Mouse (Mus musculus): Measurements from ENCODE around the gene Kmt2c. TPM values are rescaled to one million over a fixed set of nuclear protein-coding genes. Genes with fewer than 3 reads are reported as not detected.

The Kmt2c gene
- 13.6 and 19.0 TPM in 2 replicates for polyA plus RNA-seq (2012; rRNA removed)

- WGBS = 3% methylated on average over 53 of the region's 54 CpGs
- peaks cover 4% of the 10 kb centered on the region for H3K4me1 ChIP-seq (ENCODE audit: control insufficient read depth, insufficient read depth, low read length)
- peak within 1 kb of the TSS; percentile 98 for H3K4me3 ChIP-seq (replicated peaks; ENCODE audit: extremely low read depth, low read depth, low read length)
- TF ChIP-seq POLR2A (IDR thresholded peaks at IDR 0.05; ENCODE audit: borderline replicate concordance, extremely low read depth, low read depth, low read length) (peak; percentile 72; the same call in 1 of the 2 replicates), CTCF (IDR thresholded peaks at IDR 0.05; ENCODE audit: insufficient read depth, low read length) (no peak)
- DNase-seq = peak; percentile 76
Measured at GRCm38 (mm10) chr5:25498346-25498820, at the start of gene Kmt2c. Kmt2c (minus strand) TSS chr5:25498783.

GRCm38 (mm10) chr5:25546912-25547311 lies 48.3 kb upstream of the Kmt2c start:
- H3K4me1 ChIP-seq (ENCODE audit: control insufficient read depth, insufficient read depth, low read length) = no peaks in the 10 kb centered on the region
- H3K4me3 ChIP-seq (replicated peaks; ENCODE audit: extremely low read depth, low read depth, low read length) = no peak overlapping the region
- TF ChIP-seq CTCF (IDR thresholded peaks at IDR 0.05; ENCODE audit: insufficient read depth, low read length) = no peak
- TF ChIP-seq POLR2A (IDR thresholded peaks at IDR 0.05; ENCODE audit: borderline replicate concordance, extremely low read depth, low read depth, low read length) = no peak
- DNase-seq = no peak
- WGBS = 100% methylated on average over 2 of the region's 2 CpGs

DNA sequence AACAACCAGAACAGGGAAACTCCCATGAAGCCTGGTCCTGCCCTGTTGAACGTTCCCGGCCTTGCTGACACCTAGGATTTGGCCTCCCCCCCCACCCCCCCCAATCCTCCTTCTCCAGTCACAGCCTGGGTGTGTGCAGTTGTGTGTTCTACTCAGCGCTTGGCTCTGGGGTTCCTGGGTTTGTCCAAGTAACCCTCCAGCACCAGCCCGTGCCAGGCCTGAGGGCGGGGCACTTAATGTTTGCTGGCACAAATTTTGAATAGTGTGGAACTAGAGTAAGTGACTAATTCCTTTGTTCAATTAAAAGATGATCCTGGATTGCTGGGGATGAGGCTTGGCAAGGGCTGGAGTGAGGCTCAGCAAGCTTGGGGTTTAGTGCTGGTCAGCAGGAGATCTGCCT lies 46.0 kb upstream of the Kmt2c start:
- Histone ChIP-seq H3K4me3 (replicated peaks; ENCODE audit: extremely low read depth, low read depth, low read length) (no peak overlapping the region), H3K4me1 (ENCODE audit: control insufficient read depth, insufficient read depth, low read length) (no peaks in the 10 kb centered on the region)
- TF ChIP-seq POLR2A (IDR thresholded peaks at IDR 0.05; ENCODE audit: borderline replicate concordance, extremely low read depth, low read depth, low read length) = no peak
- TF ChIP-seq CTCF (IDR thresholded peaks at IDR 0.05; ENCODE audit: insufficient read depth, low read length) = no peak
- no peak for DNase-seq
- 47% methylated on average over 5 of the region's 5 CpGs for WGBS

GRCm38 (mm10) chr5:25544061-25544460 lies 45.5 kb upstream of the Kmt2c start:
- Histone ChIP-seq H3K4me1 (ENCODE audit: control insufficient read depth, insufficient read depth, low read length) (no peaks in the 10 kb centered on the region), H3K4me3 (replicated peaks; ENCODE audit: extremely low read depth, low read depth, low read length) (no peak overlapping the region)
- WGBS = 84% methylated on average over 3 of the region's 3 CpGs
- no peak for DNase-seq
- TF ChIP-seq CTCF (IDR thresholded peaks at IDR 0.05; ENCODE audit: insufficient read depth, low read length) (no peak), POLR2A (IDR thresholded peaks at IDR 0.05; ENCODE audit: borderline replicate concordance, extremely low read depth, low read depth, low read length) (no peak)

GRCm38 (mm10) chr5:25541661-25542060 lies 43.1 kb upstream of the Kmt2c start:
- Histone ChIP-seq H3K4me3 (replicated peaks; ENCODE audit: extremely low read depth, low read depth, low read length) (no peak overlapping the region), H3K4me1 (ENCODE audit: control insufficient read depth, insufficient read depth, low read length) (no peaks in the 10 kb centered on the region)
- no peak for DNase-seq
- TF ChIP-seq POLR2A (IDR thresholded peaks at IDR 0.05; ENCODE audit: borderline replicate concordance, extremely low read depth, low read depth, low read length) = no peak
- no peak for TF ChIP-seq CTCF (IDR thresholded peaks at IDR 0.05; ENCODE audit: insufficient read depth, low read length)
- 83% methylated on average over 2 of the region's 2 CpGs for WGBS

DNA sequence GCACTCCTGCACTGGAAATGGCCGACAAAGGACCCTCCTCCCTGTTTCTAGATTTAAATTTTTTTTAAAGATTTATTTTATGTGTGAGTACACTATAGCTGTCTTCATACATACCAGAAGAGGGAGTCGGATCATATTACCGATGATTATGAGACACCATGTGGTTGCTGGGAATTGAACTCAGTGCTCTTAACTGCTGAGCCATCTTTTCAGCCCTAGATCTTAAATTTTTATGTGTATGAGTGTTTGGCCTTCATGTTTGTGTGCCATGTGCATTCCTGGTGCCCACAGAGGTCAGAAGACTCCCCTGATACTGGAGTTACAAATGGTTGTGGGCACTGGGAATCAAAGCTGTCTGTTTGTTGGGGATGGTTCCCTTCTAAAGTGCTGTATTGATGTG lies 42.3 kb upstream of the Kmt2c start:
- H3K4me3 ChIP-seq (replicated peaks; ENCODE audit: extremely low read depth, low read depth, low read length) = no peak overlapping the region
- TF ChIP-seq POLR2A (IDR thresholded peaks at IDR 0.05; ENCODE audit: borderline replicate concordance, extremely low read depth, low read depth, low read length) = no peak
- TF ChIP-seq CTCF (IDR thresholded peaks at IDR 0.05; ENCODE audit: insufficient read depth, low read length) = no peak
- no peaks in the 10 kb centered on the region for H3K4me1 ChIP-seq (ENCODE audit: control insufficient read depth, insufficient read depth, low read length)
- WGBS = 69% methylated on average over 3 of the region's 3 CpGs
- DNase-seq = no peak

GRCm38 (mm10) chr5:25540412-25540811 lies 41.8 kb upstream of the Kmt2c start:
- no peaks in the 10 kb centered on the region for H3K4me1 ChIP-seq (ENCODE audit: control insufficient read depth, insufficient read depth, low read length)

DNA sequence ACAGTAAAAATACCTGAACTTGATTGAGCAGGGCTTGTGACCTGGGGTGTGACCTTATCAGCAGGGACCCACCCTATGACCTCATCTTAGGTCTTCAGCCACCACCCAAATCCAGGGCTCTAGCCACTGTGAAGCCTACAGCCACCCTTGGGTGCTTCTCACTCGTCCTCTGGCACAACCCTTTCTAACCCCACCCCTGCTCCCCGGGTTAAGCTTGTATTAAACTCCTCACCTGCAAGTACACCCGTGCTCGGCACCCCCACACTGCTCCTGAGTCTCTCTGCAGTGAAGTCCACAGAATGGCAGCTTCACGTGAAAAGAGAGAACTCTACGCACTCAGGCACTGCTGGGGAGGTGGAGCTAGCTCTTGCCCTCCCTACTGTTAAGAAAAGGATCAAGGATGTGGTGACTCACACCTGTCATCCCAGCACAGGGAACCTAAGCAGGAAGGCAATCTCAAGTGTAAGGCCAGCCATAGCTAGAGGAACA lies 38.4 kb upstream of the Kmt2c start:
- WGBS = 48% methylated on average over 6 of the region's 6 CpGs
- no peaks in the 10 kb centered on the region for H3K4me1 ChIP-seq (ENCODE audit: control insufficient read depth, insufficient read depth, low read length)
- H3K4me3 ChIP-seq (replicated peaks; ENCODE audit: extremely low read depth, low read depth, low read length) = no peak overlapping the region
- no peak for TF ChIP-seq CTCF (IDR thresholded peaks at IDR 0.05; ENCODE audit: insufficient read depth, low read length)
- no peak for TF ChIP-seq POLR2A (IDR thresholded peaks at IDR 0.05; ENCODE audit: borderline replicate concordance, extremely low read depth, low read depth, low read length)
- no peak for DNase-seq

More at GRCm38 (mm10) chr5:25540412-25540811, 41.8 kb upstream of the Kmt2c start:
- TF ChIP-seq POLR2A (IDR thresholded peaks at IDR 0.05; ENCODE audit: borderline replicate concordance, extremely low read depth, low read depth, low read length) = no peak
- TF ChIP-seq CTCF (IDR thresholded peaks at IDR 0.05; ENCODE audit: insufficient read depth, low read length) = no peak
- DNase-seq = no peak
- H3K4me3 ChIP-seq (replicated peaks; ENCODE audit: extremely low read depth, low read depth, low read length) = no peak overlapping the region

GRCm38 (mm10) chr5:25536451-25536850 lies 37.9 kb upstream of the Kmt2c start:
- no peak for DNase-seq
- no peak for TF ChIP-seq CTCF (IDR thresholded peaks at IDR 0.05; ENCODE audit: insufficient read depth, low read length)
- Histone ChIP-seq H3K4me3 (replicated peaks; ENCODE audit: extremely low read depth, low read depth, low read length) (no peak overlapping the region), H3K4me1 (ENCODE audit: control insufficient read depth, insufficient read depth, low read length) (no peaks in the 10 kb centered on the region)
- 68% methylated on average over 2 of the region's 2 CpGs for WGBS

GRCm38 (mm10) chr5:25535566-25535965 lies 37.0 kb upstream of the Kmt2c start:
- TF ChIP-seq CTCF (IDR thresholded peaks at IDR 0.05; ENCODE audit: insufficient read depth, low read length) = no peak
- TF ChIP-seq POLR2A (IDR thresholded peaks at IDR 0.05; ENCODE audit: borderline replicate concordance, extremely low read depth, low read depth, low read length) = no peak
- H3K4me3 ChIP-seq (replicated peaks; ENCODE audit: extremely low read depth, low read depth, low read length) = no peak overlapping the region
- no peaks in the 10 kb centered on the region for H3K4me1 ChIP-seq (ENCODE audit: control insufficient read depth, insufficient read depth, low read length)
- DNase-seq = no peak
- 75% methylated on average over 2 of the region's 2 CpGs for WGBS

All from lung, adult 2 months (tissue).